Mouse (Mus musculus) fat pad, adult 2 months (tissue): Measurements from ENCODE around the gene Sat1.
"Not testable (repeated sequence)": the region's sequence is repeated elsewhere in the genome, so short reads cannot be mapped to it uniquely, and the experiment has no call there.

Experiments used
- DNase-seq: peaks from one replicate; pipeline ENCODE4 v3.0.0-alpha.2; 2011; ENCODE audit warnings: low read depth, low spot score; ENCODE audit errors: extremely low read depth

The Sat1 gene

DNA sequence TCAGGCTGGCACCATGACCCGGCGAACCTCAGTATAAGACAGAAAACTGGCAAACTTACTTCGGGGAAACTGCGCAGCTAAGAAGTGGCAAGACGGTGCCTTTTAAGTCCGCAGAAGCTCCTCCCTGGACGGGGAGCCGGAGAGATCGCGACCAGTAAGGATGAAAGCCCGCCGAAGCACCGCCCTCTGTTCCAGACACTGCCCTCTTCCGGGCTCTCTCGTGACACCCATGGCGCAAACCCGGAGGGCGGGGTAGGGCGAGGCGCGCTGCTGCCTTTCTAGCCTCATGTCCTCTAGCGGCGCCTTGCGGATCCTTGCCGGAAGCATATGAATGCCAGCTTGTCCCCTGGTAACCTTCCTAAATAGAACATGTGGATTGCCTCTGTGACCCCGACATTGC is at the start of gene Sat1:
Sat1 (minus strand) TSS at position 179 of the 400 bp plus-strand sequence.
- DNase-seq: no peak

DNA sequence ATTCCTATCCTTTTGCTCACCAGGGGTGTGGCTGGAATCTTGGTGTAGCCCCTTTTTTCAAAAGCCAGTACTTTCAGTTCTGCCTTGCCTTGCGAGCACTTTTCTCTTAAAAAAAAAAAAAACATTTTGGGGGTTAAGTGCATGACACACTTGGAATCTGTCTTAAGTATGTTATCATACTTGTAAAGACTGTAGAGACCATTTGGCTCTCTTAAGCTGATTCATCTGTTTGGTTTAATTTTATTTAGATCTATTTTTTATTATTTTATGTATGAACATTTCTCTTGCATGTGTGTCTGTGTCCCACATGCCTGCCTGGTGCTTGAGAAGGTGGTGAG is 46.6 kb upstream of the Sat1 start:
- DNase-seq: no peak

DNA sequence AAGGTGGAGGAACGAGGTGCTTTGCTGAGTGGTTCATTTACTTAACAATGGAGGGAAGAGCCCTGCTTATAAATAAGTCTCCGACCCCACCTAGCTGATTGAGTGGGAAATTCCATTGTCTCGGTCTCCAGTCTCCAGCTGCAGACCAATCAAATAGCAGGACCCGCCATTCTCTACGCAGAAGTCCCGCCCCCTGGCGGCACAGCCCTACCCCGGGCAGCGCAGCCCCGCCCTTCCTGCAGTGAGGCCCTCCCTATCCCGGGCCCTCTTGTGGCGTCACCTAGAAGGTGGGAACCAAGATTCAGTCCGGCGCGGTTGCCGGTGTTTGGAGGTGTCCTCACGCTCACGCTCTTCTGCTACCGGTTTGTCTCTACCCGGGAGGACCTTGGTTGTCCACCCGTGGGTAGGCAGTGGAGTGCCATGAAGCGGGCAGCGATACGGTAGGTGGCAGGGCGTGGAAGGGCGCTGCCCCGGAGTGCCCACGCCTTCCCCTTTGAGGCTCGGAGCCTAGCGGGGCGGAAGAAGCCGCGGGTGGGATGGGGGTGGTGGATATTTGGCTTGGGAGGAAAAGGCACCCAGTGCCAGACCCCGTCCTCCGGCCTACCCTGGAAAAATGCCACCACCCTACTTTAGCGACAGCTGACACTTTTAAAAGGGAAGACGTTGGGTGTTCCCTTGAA is 46.1 kb upstream of the Sat1 start, which contains the start of gene Acot9:
Acot9 (plus strand) TSS at position 209 of the 680 bp plus-strand sequence.
- DNase-seq: peak; percentile 7

DNA sequence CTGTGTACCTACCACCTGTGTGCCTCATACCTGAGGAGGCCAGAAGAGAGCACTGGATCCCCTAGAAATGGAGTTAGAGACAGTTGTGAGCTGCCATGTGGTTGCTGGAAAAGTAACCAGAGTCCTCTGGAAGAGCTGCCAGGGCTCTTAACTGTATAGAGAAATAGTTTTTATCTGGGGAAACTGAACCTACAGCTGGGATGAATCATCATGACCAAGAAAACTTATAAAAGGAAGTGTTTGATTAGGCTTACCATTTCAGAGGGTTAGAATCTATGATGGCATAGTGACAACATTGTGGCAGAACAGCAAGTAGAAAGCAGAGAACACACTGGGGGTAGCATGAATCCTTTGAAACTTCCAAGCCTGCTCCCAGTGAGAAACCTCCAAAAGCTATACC is 40.6 kb upstream of the Sat1 start:
- DNase-seq: no peak

DNA sequence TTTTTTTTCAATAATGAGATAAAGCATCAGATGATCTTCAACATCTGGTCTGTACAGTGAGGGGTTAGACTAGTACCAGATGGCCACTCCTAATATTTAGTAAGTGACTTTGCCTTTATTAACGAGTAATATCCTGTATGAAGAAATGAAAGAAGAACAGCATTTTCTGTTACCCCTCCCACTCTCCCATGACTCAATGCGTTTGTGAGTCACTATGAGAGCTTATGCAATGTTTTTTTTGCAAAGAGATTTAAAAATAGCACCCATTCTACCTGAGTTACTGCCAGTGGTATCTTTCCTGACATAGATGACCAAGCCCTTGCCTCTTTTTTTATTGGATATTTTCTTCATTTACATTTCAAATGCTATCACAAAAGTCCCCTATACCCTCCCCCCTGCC is 2.0 kb upstream of the Sat1 start:
- no peak for DNase-seq

DNA sequence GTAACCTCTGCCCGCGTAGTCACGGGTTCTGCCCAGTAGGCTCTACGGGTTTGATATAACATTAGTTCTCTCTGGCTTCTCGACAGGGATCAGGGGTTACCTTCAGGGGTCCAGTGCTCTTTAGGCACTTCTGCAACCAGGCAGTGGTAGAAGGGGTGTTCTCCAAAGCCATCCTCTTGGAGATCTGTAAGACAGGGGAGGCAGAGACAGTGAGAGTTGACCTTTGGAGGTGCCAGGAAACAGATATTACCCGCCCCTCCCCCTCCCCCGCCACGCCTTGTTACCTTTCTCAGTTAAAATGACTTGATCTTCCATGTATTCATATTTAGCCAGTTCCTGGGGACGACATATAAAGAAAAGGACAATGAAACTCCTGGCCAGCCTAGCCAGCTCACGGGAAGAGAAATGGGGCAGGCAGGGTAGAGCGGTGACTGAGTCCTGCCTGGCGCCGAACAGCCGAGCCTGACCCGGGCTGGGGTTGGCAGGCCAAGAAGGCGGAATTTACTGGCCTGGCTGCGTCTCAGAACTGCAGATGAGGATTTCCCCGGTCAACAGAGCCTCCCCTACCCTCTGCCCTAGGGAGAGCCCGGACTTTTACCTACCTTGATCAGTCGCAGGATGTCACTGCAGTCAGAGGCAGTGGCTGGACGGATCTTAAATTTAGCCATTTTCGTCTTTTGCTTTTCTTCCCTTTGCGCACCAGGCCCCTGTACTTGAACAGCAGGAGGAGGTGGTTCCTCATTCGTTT is 574 bp downstream of the Sat1 start:
- DNase-seq: no peak

DNA sequence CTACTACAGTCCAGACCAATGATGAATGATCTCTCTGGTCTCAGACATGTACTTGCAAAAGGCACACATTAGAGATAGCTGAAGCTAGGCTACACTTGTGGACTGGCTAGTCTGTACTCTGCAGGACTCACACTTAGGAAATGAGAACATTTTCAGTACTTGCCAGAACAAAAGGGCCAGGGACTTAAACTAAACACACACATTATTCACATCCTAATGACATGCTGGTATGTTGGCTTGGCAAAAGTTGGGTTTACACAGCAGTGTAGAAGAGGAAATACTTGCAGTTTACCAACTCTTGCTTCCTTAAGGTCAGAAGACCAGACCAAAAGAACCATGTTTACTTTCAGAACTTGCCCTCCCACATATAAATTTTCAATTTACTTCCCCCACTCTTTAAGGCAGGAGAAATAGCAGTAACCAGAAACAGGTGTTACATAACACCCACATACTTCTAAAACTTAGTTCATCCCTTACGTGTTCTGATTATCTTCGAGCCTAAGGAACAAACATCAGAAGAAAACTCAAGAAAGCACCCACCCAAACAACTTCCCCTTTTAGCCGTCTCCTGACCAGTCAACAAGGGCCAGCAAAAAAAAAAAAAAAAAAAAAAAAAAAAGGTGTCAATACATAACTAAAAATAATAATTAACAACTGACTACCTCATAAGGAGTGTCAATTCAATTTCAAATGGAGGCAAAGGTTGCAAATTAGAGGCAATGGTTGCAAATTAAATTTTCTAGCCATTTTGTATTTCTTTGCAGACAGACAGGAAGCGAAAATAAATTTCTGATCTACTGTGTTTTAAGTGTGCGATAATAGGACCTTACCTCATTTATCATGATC is 1.7 kb downstream of the Sat1 start:
- DNase-seq: no peak

DNA sequence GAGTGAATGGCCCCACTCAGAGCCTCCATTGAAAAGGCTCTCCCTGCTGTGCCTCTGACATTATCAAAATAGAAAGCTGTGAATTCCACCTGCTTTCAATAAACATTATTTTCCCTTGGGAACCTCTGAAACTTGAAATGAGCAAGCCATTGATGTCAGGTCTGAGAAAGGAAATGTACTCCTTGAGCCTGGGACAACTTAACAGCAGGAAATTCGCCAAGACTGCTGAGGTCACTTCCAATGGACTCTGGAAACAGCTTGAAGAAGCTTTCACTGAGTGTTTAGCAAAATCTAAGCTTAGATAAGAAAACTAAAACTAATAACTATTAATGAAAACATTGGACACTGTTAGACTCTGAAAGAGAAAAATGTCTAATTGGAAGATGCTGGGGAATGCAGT is 7.6 kb downstream of the Sat1 start:
- no peak for DNase-seq

DNA sequence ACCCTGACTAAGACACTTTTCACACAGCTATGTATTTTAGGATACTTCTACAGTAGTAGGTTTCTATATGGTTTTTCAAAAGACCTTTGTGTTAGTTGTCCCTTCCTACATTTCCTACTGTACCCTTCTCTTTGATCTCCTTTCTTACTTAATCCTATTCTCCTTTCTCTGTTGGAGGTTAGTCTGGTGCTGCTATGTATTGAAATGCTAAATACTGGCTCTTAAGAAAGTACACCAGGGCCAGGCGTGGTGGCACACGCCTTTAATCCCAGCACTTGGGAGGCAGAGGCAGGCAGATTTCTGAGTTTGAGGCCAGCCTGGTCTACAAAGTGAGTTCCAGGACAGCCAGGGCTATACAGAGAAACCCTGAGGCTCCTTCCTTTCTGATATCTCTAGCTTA is 10.8 kb downstream of the Sat1 start:
- DNase-seq: not testable (repeated sequence)

DNA sequence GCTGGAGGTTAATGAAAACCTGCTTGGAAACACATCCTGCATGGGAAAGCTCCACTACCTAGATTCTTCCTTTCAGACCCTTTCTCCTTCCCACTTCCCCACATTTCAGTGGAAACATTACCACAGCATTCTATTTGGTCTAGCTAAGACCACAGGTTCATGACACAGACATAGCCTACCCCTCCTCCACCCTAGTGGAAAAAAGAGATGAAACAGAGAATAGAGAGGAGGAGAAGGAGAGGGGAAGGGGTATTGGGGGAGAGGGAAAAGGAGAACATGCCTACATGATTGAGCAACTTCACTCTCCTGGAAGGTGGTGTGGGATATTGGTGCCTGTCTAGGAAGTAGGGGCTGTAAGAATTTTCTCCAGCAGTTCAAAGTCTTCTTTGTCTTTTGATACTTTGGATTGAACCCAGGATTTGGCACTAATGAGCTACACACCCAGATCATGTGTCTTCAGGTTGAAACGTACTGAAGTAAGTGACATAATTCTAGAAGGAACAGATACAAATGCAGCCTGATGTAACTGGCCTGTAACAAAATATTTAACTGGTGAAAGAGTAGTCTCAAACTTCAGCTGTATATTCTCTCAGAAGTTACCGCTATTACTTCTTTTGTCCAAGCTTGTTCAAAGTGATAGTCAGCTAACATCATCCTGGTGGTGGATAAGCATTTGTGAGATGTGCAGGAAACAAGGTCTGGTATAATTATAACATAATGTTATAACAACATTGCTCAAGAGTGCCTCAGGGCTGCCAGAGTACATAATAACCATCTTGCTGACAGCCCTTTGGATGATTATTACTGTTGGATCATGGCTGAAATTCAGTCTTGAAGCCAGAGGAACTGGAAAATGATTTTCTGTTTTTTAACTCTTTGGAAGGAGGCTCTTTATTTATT is 13.6 kb downstream of the Sat1 start:
- DNase-seq: no peak

DNA sequence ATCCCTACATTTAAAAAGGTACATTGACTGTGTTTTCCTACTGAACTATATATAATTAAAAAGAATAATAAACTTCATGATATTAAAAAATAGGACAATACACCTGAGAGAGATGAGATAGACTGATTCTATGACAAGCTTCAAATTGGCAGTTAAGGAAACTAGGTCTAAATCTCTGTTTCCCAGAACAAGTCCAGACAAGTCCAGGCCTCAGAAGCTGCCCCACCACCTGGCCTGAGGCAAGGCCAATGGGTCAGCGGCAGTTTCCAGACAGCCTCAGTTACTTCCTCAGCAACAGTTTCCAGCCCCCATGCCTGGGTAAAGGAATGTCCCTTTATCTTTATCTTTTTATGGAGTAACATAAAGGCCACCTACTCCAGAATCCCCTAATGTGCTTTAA is 14.4 kb downstream of the Sat1 start:
- DNase-seq: no peak

DNA sequence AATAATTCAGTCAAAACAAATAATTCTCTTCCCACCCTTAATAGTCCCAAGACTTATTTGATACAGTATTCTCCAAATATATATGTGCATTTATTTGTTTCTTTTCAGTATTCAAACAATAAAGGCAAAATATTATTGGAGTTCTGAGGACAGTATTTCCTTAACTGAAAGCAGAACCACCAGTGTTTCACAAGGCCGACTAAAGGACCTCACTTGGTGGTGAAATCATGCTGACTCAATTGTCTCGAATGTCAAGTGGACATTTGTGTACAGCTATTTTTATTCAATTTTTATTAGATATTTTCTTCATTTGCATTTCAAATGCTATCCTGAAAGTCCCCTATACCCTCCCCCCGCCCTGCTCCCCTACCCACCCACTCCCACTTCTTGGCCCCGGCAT is 21.3 kb downstream of the Sat1 start:
- no peak for DNase-seq

DNA sequence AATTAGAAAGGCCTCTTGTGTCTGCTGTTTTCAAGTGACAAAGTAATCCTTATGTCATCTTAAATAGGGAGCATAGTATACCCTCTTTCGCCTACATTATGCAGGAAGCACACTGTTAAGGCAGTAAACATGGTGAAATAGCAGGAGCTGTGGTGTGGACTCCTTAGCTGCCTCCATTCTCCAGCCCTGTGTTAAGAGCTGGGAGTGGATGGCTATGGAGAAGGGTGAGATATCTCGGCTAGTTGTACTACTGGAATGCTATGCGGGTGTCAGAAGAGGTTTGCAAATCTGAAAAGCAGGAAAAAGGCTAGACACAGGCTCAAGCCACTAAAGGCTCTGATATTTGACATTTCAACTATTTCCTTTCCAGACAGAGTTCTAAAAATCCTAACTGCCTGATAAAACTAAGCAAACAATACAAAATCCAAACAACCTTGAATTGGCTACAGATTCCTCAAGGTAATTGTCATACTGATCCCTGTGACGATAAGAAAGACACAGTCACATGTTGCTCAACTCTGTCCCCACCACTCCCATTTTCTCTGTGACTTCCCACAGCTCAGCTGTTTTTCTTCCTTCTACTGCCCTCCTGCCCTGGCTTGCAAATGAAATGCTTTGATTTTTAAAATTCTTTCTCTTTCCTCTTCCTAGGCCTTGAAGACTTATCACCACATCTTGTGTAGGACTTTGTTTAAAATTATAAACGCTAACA is 22.4 kb downstream of the Sat1 start:
- DNase-seq: no peak

DNA sequence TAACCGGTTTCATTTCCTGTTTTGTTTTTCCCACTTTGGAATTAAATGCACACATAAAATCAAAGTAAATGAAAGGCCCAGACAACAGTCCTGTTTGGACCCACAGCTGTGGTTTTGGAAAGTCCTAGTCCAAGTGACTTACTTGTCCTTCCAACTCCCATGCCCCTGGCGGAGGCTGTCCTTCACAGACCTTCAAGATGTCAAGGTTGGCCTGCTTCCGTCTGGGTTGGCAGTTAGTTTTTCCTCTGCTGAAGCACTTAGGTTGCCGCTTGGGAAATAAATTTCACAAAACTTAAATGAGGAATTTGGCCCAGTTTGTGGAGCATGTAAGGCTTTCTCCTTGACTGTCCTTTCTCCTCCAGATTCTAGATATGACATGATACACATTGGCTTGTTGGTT is 24.3 kb downstream of the Sat1 start:
- no peak for DNase-seq

DNA sequence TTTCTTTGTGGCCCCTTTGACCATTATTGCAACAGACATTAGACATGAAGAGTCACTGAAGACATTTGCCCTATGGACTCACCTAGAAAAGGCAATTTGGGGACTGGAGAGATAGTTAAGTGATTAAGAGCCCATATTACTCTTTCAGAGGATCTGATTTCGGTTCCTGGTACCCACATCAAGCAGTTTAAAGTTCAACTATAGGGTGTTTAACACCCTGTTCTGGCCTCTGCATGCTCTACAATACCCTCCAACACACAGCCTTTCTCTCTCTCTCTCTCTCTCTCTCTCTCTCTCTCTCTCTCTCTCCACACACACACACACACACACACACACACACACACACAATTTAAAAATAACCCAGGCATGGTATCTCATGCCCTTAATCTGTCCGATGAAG is 38.6 kb downstream of the Sat1 start:
- DNase-seq: no peak

DNA sequence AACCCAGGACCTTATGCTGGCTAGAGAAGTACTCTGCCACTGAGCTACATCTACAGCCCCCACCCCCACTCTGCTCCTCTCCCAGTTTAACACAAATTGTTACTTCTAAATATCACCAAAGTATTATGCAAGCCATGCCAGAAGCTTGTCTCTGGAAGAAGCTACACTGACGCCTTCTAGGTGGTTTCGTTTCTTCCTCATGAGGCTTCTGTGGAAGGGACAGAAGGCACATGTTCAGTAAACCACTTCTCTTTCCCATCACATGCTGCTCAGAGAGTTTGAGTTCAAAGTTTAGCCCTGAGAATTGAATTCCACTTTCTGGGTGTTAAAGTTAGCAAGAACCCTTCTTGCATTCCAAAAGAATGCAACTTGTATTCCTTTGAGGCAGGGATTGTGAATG is 39.0 kb downstream of the Sat1 start:
- DNase-seq: no peak

DNA sequence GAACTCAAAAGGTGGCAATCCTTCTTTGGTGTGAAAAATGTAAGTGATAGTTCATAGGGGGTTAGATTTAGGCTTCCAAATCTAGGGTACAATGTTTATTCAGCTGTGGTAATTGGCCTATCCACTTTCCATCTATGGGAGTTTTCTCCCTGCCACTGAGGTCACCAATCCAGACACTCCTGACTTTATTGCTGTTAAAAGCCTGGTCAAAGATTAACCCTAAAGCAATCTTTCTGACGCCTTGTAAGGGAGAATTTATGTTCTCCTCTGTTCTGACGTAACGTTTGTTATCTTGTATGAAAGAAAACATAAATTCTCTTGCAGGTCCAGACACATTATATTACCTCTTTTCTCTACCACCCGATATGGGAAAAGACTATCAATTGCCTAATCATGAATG is 40.7 kb downstream of the Sat1 start:
- no peak for DNase-seq

DNA sequence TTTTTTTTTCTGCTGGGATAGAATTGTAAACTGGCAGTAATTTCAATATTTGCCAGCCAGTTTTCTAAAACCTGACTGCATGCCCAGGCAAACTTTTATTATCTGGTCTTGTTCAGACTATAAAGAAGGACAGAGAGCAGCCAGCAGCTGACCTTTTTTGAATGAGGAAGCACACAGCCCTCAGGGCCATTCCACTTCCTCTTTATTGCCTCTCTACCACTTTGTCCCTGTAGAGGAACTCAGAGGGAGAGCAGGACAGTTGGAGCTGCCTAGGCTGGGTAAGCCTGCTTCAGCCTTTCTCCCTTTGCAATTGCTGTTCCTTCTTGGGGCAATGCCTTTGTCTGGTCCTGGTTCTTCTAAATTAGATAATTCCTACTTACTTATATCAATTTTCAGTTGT is 43.9 kb downstream of the Sat1 start:
- no peak for DNase-seq

DNA sequence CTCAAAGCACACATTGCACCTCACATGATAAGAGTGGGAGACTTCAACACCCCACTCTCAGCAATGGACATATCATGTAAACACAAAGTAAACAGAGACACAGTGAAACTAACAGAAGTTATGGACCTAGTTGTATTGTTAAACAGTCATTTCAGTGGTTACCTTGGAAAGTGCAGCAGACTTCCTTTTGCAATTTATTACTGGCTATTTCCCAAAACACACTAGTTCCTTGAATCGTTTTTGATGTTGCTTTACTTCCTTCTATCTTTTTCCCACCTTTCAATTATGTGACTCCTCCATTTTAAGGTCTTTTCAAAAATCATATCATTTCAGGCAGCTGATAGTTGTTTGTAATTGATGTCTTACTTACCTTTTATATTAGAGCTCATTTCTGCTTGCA is 44.5 kb downstream of the Sat1 start:
- DNase-seq: no peak

DNA sequence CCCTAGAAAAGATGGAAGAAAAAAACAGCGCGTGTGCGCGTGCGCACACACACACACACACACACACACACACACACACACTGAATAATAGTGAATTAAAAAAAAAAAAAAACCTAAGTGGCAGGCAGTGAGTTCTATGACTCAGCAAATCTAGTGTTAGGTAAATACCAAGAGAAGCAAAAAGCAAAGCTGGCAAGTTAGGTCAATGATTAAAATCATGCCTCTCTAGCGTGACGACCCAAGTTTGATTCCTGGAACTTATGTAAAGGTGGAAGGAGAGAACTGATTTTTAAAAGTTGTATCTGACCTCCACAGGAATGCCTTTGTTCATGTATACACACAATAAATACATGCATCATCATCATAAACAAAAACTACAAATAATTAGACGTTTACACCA is 46.4 kb downstream of the Sat1 start:
- DNase-seq: no peak
